Mouse (Mus musculus) heart, postnatal 0 days (tissue): ENCODE measurements at regions not wholly inside any gene's neighbourhood (a gene's known extent, or its start where the extent isn't known, plus 50 kb on each side); places are given as distances from the start of the nearest gene placed in this dataset.

Experiments used
- CTCF ChIP-seq: IDR thresholded peaks from 2 replicates; pipeline ENCODE4 v1.5.1; 2016; ENCODE audit warnings: antibody characterized with exemption, control low read depth, low read depth
- EP300 ChIP-seq: IDR thresholded peaks from 2 replicates; pipeline ENCODE4 v1.6.1; 2016; ENCODE audit warnings: antibody characterized with exemption, low read depth

DNA sequence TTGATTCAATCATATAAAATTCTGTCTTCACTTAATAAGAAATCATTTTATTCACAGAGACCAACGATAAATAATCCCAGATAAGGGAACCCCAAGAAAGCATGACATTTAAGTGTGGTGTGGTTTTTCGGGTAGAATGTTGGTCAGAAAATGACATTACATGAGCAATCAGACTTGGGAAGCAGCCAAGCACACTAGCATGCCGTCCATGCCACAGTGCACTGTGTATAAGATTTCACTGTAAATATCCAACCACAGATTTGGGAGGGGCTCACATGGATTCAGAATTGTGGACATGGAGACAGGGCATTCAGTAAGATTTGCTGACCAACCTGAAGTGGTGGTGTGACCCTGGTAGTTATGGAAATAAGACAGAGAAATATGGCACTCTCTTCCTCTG is 185.8 kb upstream of the Adamts5 start:
- TF ChIP-seq CTCF (no peak), EP300 (no peak)
